Mouse (Mus musculus): ENCODE measurements around the gene Mmp15.

DNA sequence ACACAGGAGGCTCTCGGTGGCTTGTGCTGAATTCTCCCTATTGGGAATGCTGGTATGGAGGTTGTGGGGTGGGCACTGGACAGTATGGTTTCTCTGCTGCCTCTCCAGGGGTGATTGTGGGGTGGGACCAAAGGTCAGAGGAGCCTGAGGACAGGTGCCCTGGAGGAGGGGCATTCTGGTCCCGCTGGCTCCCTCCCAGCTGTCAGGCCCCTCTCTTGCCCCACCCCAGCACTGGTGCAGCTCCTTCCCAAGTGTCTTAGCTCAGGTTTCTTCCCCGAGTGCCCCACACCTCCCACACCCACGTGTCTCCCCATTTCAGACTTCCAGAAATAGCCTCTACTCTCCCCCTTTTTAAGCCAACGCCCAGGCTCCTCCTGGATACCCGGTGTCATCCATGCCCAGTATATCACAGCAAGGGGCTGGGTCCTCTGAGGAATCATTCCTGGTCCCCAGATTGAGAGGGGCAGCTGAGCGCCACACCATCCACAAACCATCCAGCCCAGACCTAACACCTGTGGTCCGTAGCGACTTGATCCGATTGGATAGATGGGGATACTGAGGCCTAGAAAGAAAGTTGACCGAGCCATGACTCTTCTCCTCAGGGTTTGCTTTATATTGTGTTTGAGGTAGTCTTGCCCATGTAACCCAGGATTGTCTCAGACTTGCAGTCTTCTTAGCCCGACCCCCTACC lies 24.4 kb downstream of the Mmp15 start:
- TF ChIP-seq POLR2A (IDR thresholded peaks at IDR 0.05; ENCODE audit: insufficient read length, low read depth) (no peak), TCF3 (IDR thresholded peaks at IDR 0.05; ENCODE audit: insufficient read length, low read depth) (peak; percentile 36), TCF12 (IDR thresholded peaks at IDR 0.05; ENCODE audit: insufficient read depth, poor library complexity, severe bottlenecking) (peak; percentile 41), MAX (IDR thresholded peaks at IDR 0.05; ENCODE audit: low read depth) (no peak), CEBPB (IDR thresholded peaks at IDR 0.05; ENCODE audit: insufficient read depth, poor library complexity, severe bottlenecking) (no peak), USF1 (IDR thresholded peaks at IDR 0.05; ENCODE audit: low read depth) (no peak)
